Mouse (Mus musculus) urinary bladder, postnatal 25 days (tissue): ENCODE results near the gene Trim13.
"Not testable (repeated sequence)": the region's sequence is repeated elsewhere in the genome, so short reads cannot be mapped to it uniquely, and the experiment has no call there.

Experiments
- DNase-seq: peaks from one replicate; pipeline ENCODE4 v3.0.0; 2022; ENCODE audit warnings: low spot score

Trim13 gene

GRCm38 (mm10) chr14:61597968-61598367 is at the start of gene Trim13:
Gene Trim13, plus strand, starts transcription at chr14:61598247.
- DNase-seq = no peak

- no peak for DNase-seq
Measured at GRCm38 (mm10) chr14:61548614-61549013, 49.4 kb upstream of the Trim13 start.

- no peak for DNase-seq
Measured at GRCm38 (mm10) chr14:61555931-61556288, 42.1 kb upstream of the Trim13 start.

GRCm38 (mm10) chr14:61556289-61557147 is 41.5 kb upstream of the Trim13 start, which contains the start of gene Spryd7:
Gene Spryd7, minus strand, starts transcription at chr14:61556886.
- DNase-seq = peak; percentile 98

- no peak for DNase-seq
Measured at GRCm38 (mm10) chr14:61558901-61559300, 39.1 kb upstream of the Trim13 start.

GRCm38 (mm10) chr14:61559856-61560255 is 38.2 kb upstream of the Trim13 start:
- DNase-seq = no peak

GRCm38 (mm10) chr14:61566211-61566610 is 31.8 kb upstream of the Trim13 start:
- not testable (repeated sequence) for DNase-seq

- no peak for DNase-seq
Measured at GRCm38 (mm10) chr14:61569344-61569743, 28.7 kb upstream of the Trim13 start.

- peak; percentile 94 for DNase-seq
Measured at GRCm38 (mm10) chr14:61571366-61571765, 26.7 kb upstream of the Trim13 start.

GRCm38 (mm10) chr14:61572131-61572530 is 25.9 kb upstream of the Trim13 start:
- no peak for DNase-seq

- DNase-seq = no peak
Measured at GRCm38 (mm10) chr14:61575066-61575465, 23.0 kb upstream of the Trim13 start.

GRCm38 (mm10) chr14:61575941-61576340 is 22.1 kb upstream of the Trim13 start:
- DNase-seq = no peak

- DNase-seq = no peak
Measured at GRCm38 (mm10) chr14:61589288-61590065, 8.6 kb upstream of the Trim13 start.

GRCm38 (mm10) chr14:61596719-61597426 is 1.2 kb upstream of the Trim13 start:
- DNase-seq = no peak

GRCm38 (mm10) chr14:61599057-61599806 is 1.2 kb downstream of the Trim13 start:
- DNase-seq = peak; percentile 89

GRCm38 (mm10) chr14:61601348-61601747 is 3.3 kb downstream of the Trim13 start:
- no peak for DNase-seq

- no peak for DNase-seq
Measured at GRCm38 (mm10) chr14:61603069-61603755, 5.2 kb downstream of the Trim13 start.

- DNase-seq = no peak
Measured at GRCm38 (mm10) chr14:61604081-61604480, 6.0 kb downstream of the Trim13 start.

- DNase-seq = not testable (repeated sequence)
Measured at GRCm38 (mm10) chr14:61606088-61606487, 8.0 kb downstream of the Trim13 start.

GRCm38 (mm10) chr14:61607157-61607556 is 9.1 kb downstream of the Trim13 start, which contains the start of gene Kcnrg:
Gene Kcnrg, plus strand, starts transcription at chr14:61607457.
- DNase-seq = no peak

- no peak for DNase-seq
Measured at GRCm38 (mm10) chr14:61611766-61612165, 13.7 kb downstream of the Trim13 start.
